Mouse (Mus musculus) G1E-ER4 (cell line): ENCODE data around the gene Mon2. TPM values are rescaled to one million over a fixed set of nuclear protein-coding genes. Genes with fewer than 3 reads are reported as not detected.

Experiments used
- GATA1 ChIP-seq: IDR thresholded peaks from one replicate; pipeline ENCODE4 v1.8.0; 2012; ENCODE audit warnings: low read length, inconsistent platforms
- polyA plus RNA-seq: library from polyadenylated mRNA; stranded (reverse); fragments of >175 nt; gene quantifications from 2 replicates; pipeline ENCODE4 v1.2.3, GENCODE M21; 2012

The Mon2 gene
- polyA plus RNA-seq, 1 experiment = 8.3 TPM

DNA sequence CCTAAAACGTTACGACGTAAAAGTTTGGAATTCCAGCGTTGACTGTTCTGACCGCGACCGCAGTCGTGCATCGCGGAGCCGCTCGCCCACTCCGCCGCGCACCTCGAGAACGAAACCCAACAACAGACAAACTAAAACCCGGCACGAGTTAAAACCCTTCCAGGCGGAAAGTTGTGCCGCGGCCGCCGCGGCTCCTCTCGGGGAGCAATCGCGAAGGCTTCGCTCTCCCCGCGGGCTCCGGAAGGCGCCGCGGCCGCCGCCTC, 91.1 kb downstream of the Mon2 start:
- no peak for TF ChIP-seq GATA1

DNA sequence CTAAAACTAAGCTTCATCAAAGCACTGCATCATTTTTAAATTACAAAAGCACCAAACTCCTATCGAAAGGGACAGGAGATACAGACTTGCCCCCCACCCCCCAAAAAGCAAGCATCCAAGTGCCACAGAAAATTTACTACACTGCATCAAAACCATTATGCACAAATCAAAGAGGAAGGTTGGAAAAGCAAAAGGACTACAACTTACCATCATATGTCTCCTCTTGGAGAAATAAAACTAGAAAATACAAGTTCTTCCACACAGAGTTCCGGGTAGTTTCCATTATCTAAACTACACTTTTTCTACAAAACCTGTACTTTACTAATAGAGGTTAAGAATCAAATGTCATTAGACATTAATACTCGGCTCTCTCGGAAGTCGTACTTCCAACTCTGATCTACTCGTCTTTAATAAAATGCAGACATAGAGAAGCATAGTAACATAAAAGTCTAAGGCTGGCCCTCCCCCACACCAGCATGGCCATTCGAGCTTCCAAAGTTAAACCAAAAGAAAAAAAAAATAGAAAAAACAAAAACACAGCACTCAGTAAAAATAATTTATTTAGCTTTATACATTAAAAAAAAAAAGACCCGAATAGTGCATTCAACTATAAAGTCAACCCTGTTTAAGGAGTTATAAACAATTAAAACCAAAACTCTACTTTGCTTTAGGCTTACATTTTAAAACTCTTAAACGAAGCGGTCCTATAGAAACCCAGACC, 91.6 kb downstream of the Mon2 start:
- TF ChIP-seq GATA1 = no peak

DNA sequence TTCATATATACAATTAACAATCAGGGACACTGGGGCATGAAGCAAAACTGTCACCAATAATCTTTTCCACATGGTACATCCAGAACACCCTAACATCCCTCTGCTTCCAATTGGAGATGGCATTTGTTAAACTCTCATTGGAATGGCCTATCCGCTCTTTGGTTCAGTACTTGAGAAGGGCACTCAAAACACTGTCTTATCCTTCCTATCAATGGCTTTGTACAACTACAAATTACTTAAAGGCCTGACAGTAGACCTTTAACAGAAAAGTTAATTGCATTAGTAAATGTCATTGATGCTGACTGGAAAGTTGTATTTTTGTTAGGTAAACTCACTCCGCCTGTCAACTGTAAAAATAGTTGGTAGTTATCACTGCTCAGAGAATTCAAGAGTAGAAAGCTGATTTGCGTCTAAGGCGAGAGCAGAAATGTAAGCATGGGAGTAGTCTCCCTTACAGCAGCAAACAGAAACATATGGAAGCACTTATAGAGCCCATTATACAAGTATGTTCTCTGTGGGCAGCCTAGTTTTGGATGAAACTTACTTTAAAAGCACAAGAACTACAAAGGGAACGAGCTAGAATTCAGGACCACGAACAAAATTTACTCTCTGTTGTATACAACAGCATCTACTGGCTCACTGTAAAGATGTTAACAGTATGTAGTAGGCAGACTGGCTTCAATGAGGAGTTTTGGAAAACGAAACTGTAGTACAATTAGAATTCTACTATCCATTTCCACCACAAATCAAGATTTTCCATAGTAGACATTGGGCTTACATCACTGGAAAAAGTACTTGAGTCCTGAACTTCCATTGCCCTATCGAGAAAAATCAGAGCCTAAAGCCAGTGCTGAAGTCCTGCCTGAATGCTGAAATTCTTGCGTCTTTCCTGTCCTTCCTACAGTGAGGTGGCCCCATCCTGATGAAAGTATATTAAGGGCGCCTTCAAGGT, 92.5 kb downstream of the Mon2 start:
- no peak for TF ChIP-seq GATA1

DNA sequence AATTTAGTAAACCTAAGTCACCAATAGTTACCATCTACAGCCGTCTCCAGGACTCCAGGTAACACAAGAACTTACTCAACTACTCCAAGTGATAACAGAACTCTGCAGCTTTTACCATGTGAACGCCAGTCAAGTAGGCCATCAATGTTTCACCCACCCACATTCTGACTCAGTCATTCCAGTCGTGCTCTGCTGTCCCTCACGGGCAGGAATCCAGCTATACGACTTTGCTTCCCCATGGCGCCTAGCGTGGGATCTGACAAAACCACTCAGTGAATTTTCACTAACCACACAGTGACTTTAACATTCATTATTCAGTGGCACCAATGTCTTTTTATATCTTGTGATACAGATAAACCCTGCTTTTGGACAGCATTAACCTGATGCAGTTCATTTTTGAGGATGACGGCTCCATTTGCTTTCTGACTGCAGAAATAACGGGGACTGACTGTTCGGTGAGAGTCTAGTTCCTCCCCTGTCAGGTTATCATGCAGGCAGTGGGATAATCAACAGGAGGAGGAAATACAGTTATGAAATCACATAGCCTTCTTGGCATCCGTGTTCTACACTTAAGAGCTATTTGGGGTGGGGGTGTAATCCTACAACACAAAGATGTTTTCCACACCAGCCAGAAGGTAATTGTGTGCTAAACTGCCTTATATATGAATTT, 93.3 kb downstream of the Mon2 start:
- no peak for TF ChIP-seq GATA1

DNA sequence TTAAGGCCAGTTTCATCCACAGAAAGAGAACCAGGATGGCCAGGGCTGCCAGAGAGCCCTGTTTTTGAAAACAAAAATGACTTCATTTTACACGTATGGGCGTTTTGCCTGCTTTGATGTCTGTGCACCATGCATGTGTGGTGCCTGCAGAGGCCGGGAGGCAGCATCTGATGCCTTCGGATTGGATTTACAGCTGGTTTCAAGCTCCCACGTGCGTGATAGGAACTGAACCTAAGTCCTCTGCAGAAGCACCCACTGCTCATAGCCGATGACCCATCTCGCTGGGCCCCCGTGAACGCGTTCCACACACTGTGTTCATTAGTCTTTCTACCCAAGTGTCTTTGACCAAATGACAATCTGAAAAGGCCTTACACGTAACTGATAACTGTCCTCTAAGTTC, 96.2 kb downstream of the Mon2 start:
- TF ChIP-seq GATA1 = no peak

DNA sequence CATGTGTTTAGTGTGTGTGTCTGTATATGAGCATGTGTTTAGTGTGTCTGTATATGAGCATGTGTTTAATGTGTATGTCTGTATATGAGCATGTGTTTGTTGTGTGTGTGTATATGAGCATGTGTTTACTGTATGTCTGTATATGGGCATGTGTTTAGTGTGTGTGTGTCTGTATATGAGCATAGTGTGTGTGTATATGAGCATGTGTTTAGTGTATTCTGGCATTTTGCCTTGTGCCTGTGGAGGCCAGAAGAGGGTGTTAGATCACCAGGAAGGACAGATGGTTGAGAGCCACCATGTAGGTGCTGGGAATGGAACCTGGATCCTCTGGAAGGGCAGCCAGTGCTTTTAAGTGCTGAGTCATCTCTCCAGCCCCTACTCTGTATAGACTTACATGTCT, 96.9 kb downstream of the Mon2 start:
- TF ChIP-seq GATA1 = no peak

DNA sequence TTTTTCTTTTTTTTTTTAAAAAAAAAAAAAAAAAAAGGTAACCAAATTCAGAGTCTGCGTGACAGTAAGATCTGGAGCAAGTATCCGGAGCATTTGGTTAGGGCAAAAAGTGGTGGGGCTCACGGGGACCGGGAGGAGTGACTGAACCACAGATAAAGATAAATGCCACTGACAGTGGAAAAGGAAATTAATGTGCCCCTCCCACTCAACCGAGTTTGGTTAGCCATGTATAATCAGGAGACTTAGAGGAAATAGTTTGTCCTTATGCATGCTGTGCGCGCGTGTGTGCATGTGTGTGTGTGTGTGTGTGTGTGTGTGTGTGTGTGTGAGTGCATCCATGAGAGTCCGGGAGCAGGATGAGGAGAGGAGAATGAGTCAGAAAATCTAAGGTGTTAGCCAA, 100.3 kb downstream of the Mon2 start:
- no peak for TF ChIP-seq GATA1

DNA sequence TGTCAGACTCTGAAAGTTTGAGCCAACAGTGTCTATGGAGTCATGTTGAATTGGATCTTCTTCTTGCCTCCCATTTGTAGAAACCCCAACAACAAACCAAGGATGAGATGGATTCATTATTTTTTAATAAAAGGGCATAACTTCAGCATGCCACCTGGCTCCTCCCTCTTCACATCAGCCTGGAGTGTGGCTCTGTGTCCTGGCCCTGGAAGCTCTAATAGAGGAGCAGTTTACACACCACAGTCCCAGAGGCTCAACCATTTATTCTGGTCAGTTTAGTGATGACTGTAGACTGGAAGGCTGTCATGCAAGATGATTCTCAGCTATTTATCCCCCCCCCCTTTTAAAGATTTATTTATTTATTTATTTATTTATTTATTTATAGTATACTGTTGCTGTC, 103.1 kb downstream of the Mon2 start:
- TF ChIP-seq GATA1 = no peak

DNA sequence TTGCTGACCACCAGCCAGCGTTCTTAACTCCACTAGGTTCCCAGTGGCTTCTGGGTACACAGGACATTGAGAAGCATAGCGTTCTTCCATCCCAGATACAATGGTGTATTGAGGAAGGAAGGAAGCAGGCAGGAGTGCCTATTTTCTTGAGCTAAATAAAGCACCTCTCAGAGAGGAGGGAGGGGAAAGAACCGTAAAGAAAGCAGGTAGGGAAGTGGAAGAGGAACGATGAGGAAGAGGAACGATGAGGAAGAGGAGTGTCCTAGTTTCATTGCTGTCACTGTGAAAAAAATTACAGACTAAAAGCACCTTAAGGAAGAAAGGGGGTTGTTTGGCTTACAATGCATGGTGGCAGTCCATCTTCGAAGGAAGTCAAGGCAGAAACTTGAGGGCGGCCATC, 106.1 kb downstream of the Mon2 start:
- no peak for TF ChIP-seq GATA1

DNA sequence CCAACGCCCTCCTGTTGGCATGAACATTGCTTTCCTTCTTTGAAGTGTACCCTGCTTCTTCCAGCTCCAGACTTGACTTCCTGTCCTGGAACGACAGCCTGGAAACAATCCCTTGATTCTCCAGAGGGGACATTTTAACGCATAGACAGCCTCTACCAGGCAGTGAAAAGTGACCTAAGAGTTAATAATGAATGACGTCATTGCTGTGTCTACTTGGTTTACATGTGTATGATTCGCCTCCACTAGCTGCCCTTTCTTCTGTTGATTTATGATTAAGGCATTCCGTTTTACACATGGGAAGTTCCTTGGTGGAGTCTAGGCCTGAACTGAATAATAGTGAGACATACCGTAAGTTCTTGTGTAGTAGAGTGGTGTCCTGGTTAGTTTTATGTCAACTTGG, 109.9 kb downstream of the Mon2 start:
- no peak for TF ChIP-seq GATA1

DNA sequence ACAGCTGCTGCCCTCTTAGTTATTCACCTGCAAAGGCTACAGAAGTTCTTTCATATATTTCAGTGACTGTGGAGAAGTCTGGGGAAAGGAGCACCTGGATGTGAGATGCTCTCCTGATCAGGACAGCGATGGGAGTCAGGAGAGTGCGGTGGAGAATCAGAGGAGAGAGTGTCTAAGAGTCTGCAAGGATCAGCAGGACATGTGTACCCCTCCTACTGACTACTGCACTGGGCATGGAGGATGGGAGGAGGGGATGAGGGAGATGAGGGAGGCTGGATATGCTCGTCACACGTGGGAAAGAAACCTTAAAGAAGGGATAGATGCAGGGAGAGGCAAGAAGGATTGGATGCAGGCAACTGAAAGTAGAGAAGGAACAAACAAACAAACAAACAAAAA, 112.1 kb downstream of the Mon2 start:
- TF ChIP-seq GATA1 = no peak

DNA sequence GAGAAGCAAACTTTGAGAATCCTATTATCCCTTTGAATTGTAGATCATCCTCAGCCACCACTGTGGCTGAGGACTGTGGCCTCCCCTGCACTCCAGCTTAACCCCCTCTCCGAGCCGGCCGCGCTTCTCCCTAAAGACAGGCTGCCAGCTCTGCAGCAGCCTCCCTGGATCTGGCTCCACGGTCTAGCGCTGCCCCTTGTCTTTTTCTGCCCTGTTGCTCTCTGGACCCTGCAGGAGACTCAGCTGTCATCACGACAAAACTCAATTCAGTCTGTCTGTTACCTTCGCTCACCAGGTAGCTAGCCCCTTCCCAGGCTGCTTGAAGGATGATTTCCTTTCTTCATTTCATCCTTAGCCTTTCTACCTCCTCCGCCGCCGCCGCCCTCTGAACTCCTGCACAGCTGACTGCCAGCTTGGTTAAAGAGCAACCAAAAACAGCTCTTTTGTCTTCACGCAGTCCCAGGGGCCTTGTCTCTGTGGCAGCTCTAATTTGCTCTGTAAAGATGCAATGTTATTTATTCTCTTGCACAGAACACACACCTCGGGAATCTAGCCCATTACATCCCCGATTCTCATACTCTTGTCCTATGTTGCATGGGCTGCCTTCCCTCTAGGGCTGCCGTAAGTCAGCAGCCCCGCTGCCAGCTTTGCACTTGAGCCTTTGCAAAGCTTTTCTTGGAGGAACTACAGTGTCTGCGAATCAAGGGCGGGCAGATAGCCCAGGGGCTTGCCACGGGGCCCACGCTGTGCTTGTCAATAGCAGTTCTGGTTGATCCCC, 112.7 kb downstream of the Mon2 start:
- TF ChIP-seq GATA1 = no peak

DNA sequence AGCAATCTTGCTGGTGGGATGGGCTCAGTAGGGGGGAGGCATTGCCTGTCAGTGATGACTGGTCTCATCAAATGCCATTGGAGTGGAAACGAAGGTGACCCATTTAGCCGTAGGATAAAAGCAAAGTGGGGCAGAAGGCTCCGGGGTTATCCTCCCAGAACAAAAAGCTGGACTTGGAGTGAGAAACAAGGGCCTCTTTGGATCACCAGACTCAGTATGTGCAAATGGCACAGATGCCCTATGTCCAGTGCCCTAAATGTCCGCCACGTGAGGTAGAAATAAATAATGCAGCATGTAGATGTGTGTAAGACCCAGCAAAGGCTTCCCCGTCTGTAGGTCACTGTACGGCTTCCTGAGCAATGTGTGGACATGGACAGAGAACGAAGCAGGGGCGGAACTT, 113.7 kb downstream of the Mon2 start:
- no peak for TF ChIP-seq GATA1

DNA sequence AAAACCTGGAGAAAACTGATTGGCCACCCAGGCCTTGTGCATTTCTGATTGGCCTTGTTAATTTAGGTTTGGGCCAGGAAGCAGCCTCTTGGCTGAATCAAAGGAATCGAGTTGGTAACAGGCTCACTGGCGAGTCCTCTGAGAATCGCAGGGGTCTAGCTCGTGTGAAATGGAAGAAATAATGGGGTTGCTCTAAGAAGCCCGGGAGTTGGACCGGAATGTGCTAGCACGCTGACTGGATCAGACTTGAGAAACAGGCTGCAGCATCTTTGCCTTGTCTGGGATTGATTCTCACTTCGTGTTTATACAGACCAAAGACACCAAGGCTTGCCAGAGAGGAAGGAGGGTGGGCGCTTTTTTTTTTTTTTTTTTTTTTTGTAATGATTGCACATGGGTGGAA, 114.8 kb downstream of the Mon2 start:
- TF ChIP-seq GATA1 = no peak

DNA sequence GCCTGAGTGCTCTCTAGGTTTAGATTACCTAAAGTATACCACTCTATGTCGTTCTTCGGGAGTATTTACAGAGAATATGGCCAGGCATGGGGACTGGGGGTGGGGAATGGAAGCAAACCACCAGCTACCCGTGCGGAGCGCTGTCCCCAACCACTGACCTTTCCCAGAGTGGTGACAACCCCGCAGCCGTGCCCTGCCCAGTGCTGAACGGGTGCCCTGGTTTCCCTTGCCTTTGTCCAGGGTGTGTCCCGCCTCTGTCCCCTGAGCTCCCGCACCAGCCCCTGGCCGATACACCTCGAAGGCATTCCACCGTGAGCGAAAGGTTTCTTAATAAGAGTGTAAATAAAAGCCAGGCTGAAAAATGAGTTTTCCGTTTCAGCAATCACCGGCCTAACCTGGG, 115.6 kb downstream of the Mon2 start:
- TF ChIP-seq GATA1 = no peak

DNA sequence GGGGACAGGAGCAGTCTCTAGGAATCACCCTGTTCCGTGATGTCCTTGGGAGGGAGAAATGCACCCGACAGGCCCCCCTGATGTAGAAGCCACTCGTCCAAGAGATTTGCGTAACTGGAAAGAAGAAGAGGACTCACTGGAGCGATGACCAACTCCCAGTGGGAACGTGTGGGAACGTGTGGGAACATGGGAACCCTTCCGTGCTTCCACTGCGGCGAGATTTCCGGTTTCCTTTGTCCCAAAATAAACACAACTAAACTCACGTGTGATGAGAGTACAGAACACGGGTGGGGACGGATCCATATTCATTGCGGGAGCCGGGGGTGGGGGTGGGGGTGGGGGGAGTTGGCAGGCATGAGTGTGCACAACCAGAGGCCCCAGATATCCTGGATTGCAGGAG, 116.1 kb downstream of the Mon2 start:
- no peak for TF ChIP-seq GATA1

DNA sequence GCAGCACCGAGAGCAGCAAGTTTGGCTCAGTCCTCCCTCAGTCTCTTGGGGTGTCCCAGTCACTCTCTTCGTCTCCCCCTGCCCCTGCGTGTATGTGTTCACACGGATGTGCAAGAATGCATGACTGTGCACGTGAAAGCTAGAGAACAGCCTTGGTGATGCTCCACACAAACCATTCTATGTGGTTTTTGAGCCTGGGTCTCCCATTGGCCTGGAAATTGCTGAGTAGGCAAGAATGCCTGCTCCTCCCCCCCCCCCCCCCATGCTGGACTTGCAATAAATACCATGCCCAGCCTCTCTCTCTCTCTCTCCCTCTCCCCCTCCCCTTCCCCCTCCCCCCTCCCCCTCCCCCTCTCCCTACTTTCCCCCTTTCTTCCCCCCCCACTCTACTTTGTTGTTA, 117.6 kb downstream of the Mon2 start:
- no peak for TF ChIP-seq GATA1
